Mouse (Mus musculus) cortical plate, adult 2 months (tissue): Measurements from ENCODE around the gene Eif2b5.
"Not testable (repeated sequence)": the region's sequence is repeated elsewhere in the genome, so short reads cannot be mapped to it uniquely, and the experiment has no call there.

ENCODE experiments used
- CTCF ChIP-seq: fragments of 200-500 bp; IDR thresholded peaks from 2 replicates; pipeline ENCODE4 v1.5.1; 2011; ENCODE audit warnings: mild to moderate bottlenecking, control low read depth, low read length; ENCODE audit not compliant: insufficient read depth; ENCODE audit errors: extremely low read depth
- POLR2A ChIP-seq: fragments of 200-500 bp; IDR thresholded peaks from 2 replicates; pipeline ENCODE4 v1.6.1; 2011; ENCODE audit warnings: mild to moderate bottlenecking, low read length, control low read depth; ENCODE audit not compliant: insufficient read depth; ENCODE audit errors: extremely low read depth

DNA sequence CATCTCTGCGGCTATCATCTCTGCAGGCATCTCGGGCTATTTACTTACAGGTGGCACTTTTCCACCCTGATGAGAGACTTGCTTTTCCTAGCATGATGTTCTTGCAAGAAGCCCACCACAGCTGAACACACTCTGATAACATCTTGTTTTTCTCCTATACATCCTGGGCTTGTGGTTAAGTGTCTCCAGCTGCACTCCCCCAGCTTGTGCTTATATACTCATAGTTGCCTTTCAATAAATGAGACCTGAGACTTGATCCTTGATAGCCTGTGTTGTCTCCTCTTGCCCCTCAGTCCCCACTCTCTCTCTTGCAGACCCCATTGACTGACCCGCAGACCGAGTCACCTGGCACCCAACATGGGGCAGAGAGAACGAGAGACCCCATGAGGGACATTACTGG, 39.9 kb upstream of the Eif2b5 start:
- not testable (repeated sequence) for TF ChIP-seq CTCF, POLR2A
